Mouse (Mus musculus) hindbrain, embryonic 14.5 days (tissue): ENCODE measurements around the gene Tex19.1. TPM values are rescaled to one million over a fixed set of nuclear protein-coding genes. Genes with fewer than 3 reads are reported as not detected.

ENCODE experiments used
- ATAC-seq: fragments of 200-750 bp; cut with Nextera tagmentation; 2 replicates; pipeline ENCODE4 v1.8.0; 2017; ENCODE audit warnings: moderate number of reproducible peaks, mild to moderate bottlenecking, moderate TSS enrichment, moderate library complexity; ENCODE audit not compliant: low FRiP score
- DNase-seq: peaks from one replicate; pipeline ENCODE4 v3.0.0-alpha.2; 2015; ENCODE audit warnings: low spot score
- H3K27ac ChIP-seq: fragments of 300-500 bp; sonication (generic); 2 replicates; pipeline ENCODE4 v1.5.1; 2014; ENCODE audit warnings: mild to moderate bottlenecking, moderate library complexity
- H3K27me3 ChIP-seq: fragments of 300-500 bp; sonication (generic); 2 replicates; pipeline ENCODE4 v1.6.1; 2014; ENCODE audit warnings: mild to moderate bottlenecking, low read length, mixed read lengths; ENCODE audit not compliant: control insufficient read depth, insufficient read depth
- H3K36me3 ChIP-seq: fragments of 300-500 bp; sonication (generic); replicated peaks from 2 replicates; pipeline ENCODE4 v1.6.1; 2014; ENCODE audit not compliant: control insufficient read depth, insufficient read depth
- H3K4me1 ChIP-seq: fragments of 300-500 bp; sonication (generic); replicated peaks from 2 replicates; pipeline ENCODE4 v1.6.1; 2014; ENCODE audit warnings: antibody characterized with exemption, low read length, mixed read lengths; ENCODE audit not compliant: control insufficient read depth, insufficient read depth
- H3K4me2 ChIP-seq: fragments of 300-500 bp; sonication (generic); replicated peaks from 2 replicates; pipeline ENCODE4 v1.6.1; 2014; ENCODE audit warnings: mild to moderate bottlenecking, moderate library complexity
- H3K4me3 ChIP-seq: fragments of 300-500 bp; sonication (generic); replicated peaks from 2 replicates; pipeline ENCODE4 v1.5.1; 2014; ENCODE audit warnings: mild to moderate bottlenecking, low read length
- H3K9ac ChIP-seq: fragments of 300-500 bp; sonication (generic); 2 replicates; pipeline ENCODE4 v1.6.1; 2014
- H3K9me3 ChIP-seq: fragments of 300-500 bp; sonication (generic); 2 replicates; pipeline ENCODE4 v1.6.1; 2016; ENCODE audit warnings: low read length; ENCODE audit not compliant: control insufficient read depth
- WGBS: fragments of 180-500 bp; shearing (Covaris S2); extraction: QIAGEN DNeasy Blood & Tissue Kit; methylation state at CpG from one replicate; pipeline ENCODE4 v1.1.7; 2014; 5-methylcytosine and 5-hydroxymethylcytosine counted together
- polyA plus RNA-seq: library from polyadenylated mRNA; unstranded; fragments of >200 nt; fragmentation: Nextera tagmentation; extraction: Ambion mirVana; gene quantifications from 2 replicates; pipeline ENCODE4 v1.2.1, GENCODE M21; 2014

Tex19.1 gene
- polyA plus RNA-seq, 1 experiment from 2014 or later: not detected

- no peak for ATAC-seq
- Histone ChIP-seq H3K9me3 (no peaks in the 10 kb centered on the region), H3K27ac (no peak overlapping the region), H3K36me3 (no peaks in the 10 kb centered on the region), H3K27me3 (no peaks in the 10 kb centered on the region), H3K4me1 (no peaks in the 10 kb centered on the region), H3K9ac (no peak overlapping the region), H3K4me3 (no peak overlapping the region), H3K4me2 (no peak overlapping the region)
- WGBS: 75% methylated on average over 1 of the region's 1 CpGs
- DNase-seq: no peak
These were observed 16.3 kb upstream of the Tex19.1 start for GRCm38 (mm10) chr11:121129616-121130015.

GRCm38 (mm10) chr11:121134600-121134999 is 11.3 kb upstream of the Tex19.1 start:
- no peaks in the 10 kb centered on the region for H3K4me1 ChIP-seq
- no peak overlapping the region for H3K27ac ChIP-seq
- ATAC-seq (no peak), DNase-seq (no peak)
- H3K27me3 ChIP-seq: no peaks in the 10 kb centered on the region
- WGBS: 71% methylated on average over 1 of the region's 1 CpGs
- H3K9ac ChIP-seq: no peak overlapping the region
- no peak overlapping the region for H3K4me3 ChIP-seq
- no peak overlapping the region for H3K4me2 ChIP-seq
- no peaks in the 10 kb centered on the region for H3K9me3 ChIP-seq
- H3K36me3 ChIP-seq: no peaks in the 10 kb centered on the region

DNA sequence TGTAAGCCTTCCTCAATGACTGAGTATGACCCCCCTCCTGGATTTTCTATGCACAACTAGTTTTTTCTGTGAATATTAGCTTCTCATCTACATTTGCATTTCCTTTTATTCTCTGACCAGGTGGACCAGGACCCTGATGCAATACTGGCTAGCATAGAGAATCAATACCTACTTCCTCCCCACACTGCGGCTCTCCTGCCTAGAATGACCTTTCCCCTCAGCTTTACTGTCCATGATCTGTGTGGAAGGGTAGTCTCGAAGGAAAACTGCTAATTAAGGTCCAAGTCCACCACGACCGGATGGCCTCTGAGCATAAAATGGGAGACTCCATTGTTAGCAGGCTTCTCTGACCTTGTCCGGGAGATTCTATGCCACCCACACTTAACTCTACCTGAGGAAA is 8.3 kb upstream of the Tex19.1 start:
- Histone ChIP-seq H3K36me3 (no peaks in the 10 kb centered on the region), H3K4me1 (no peaks in the 10 kb centered on the region), H3K4me2 (no peak overlapping the region), H3K27me3 (no peaks in the 10 kb centered on the region), H3K9me3 (no peaks in the 10 kb centered on the region), H3K27ac (no peak overlapping the region), H3K9ac (no peak overlapping the region), H3K4me3 (no peak overlapping the region)
- ATAC-seq: no peak
- 83% methylated on average over 5 of the region's 5 CpGs for WGBS
- no peak for DNase-seq

GRCm38 (mm10) chr11:121138732-121139131 is 7.2 kb upstream of the Tex19.1 start:
- Histone ChIP-seq H3K4me3 (no peak overlapping the region), H3K27ac (no peak overlapping the region), H3K4me2 (no peak overlapping the region), H3K9me3 (no peaks in the 10 kb centered on the region), H3K27me3 (no peaks in the 10 kb centered on the region), H3K4me1 (no peaks in the 10 kb centered on the region), H3K36me3 (no peaks in the 10 kb centered on the region), H3K9ac (no peak overlapping the region)
- ATAC-seq (no peak), DNase-seq (no peak)
- WGBS: 50% methylated on average over 6 of the region's 6 CpGs

- H3K4me1 ChIP-seq: no peaks in the 10 kb centered on the region
- H3K27me3 ChIP-seq: no peaks in the 10 kb centered on the region
- no peak overlapping the region for H3K9ac ChIP-seq
- H3K27ac ChIP-seq: no peak overlapping the region
- WGBS: 77% methylated on average over 9 of the region's 9 CpGs
- no peaks in the 10 kb centered on the region for H3K9me3 ChIP-seq
- no peak for ATAC-seq
- no peaks in the 10 kb centered on the region for H3K36me3 ChIP-seq
- no peak overlapping the region for H3K4me2 ChIP-seq
- no peak overlapping the region for H3K4me3 ChIP-seq
- no peak for DNase-seq
These were observed 2.5 kb upstream of the Tex19.1 start for GRCm38 (mm10) chr11:121143325-121144015.

DNA sequence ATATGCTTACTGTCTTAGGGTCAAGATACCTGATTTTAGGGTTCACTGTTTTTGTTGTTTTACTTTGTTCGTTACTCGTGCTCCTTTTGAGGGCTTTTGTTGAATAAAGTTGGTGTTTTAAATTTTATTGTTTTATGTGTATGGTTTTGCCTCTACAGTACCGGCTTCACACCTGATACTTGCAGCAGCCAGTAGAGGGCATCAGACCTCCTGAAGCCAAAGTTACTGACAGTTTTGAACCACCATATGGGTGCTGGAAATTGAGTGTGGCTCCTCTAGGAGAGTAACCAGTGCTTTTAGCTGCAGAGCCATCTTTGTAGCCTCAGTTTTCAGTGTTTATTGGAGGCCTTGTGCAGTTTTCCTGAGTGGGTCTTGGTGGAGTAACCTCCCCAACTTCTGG is 2.2 kb downstream of the Tex19.1 start:
- Histone ChIP-seq H3K9ac (no peak overlapping the region), H3K4me1 (no peaks in the 10 kb centered on the region), H3K27me3 (no peaks in the 10 kb centered on the region), H3K9me3 (no peaks in the 10 kb centered on the region), H3K4me2 (no peak overlapping the region), H3K4me3 (no peak overlapping the region), H3K27ac (no peak overlapping the region), H3K36me3 (no peaks in the 10 kb centered on the region)
- no peak for DNase-seq
- 83% methylated on average over 3 of the region's 3 CpGs for WGBS
- no peak for ATAC-seq

- H3K27ac ChIP-seq: 0 out of 2 replicates have a peak overlapping the region, but pooled peaks have one; percentile 26
- H3K27me3 ChIP-seq: peaks cover 24% of the 10 kb centered on the region
- H3K36me3 ChIP-seq: no peaks in the 10 kb centered on the region
- H3K4me3 ChIP-seq: no peak overlapping the region
- H3K9me3 ChIP-seq: no peaks in the 10 kb centered on the region
- H3K9ac ChIP-seq: no peak overlapping the region
- H3K4me2 ChIP-seq: no peak overlapping the region
- ATAC-seq (no peak), DNase-seq (no peak)
- 18% methylated on average over 4 of the region's 4 CpGs for WGBS
- H3K4me1 ChIP-seq: peaks cover 21% of the 10 kb centered on the region
These were observed 8.3 kb downstream of the Tex19.1 start for GRCm38 (mm10) chr11:121154203-121154602.

- Histone ChIP-seq H3K9me3 (no peaks in the 10 kb centered on the region), H3K9ac (peak overlapping the region; percentile 53), H3K4me1 (peaks cover 21% of the 10 kb centered on the region), H3K4me3 (peak overlapping the region; percentile 36), H3K4me2 (peak overlapping the region; percentile 88), H3K27ac (no peak overlapping the region), H3K36me3 (no peaks in the 10 kb centered on the region), H3K27me3 (peaks cover 24% of the 10 kb centered on the region)
- WGBS: under 1% methylated on average over 45 of the region's 45 CpGs
- DNase-seq (peak; percentile 46), ATAC-seq (peak; percentile 21; the same call in 1 of the 2 replicates)
These were observed 10.5 kb downstream of the Tex19.1 start for GRCm38 (mm10) chr11:121156411-121156891.

GRCm38 (mm10) chr11:121159971-121160370 is 14.0 kb downstream of the Tex19.1 start, which contains the start of gene Uts2r:
TSS of gene Uts2r (plus strand) at chr11:121160271.
- no peaks in the 10 kb centered on the region for H3K9me3 ChIP-seq
- H3K36me3 ChIP-seq: no peaks in the 10 kb centered on the region
- peaks cover 9% of the 10 kb centered on the region for H3K4me1 ChIP-seq
- H3K4me2 ChIP-seq: no peak within 1 kb of the TSS
- no peak within 1 kb of the TSS for H3K9ac ChIP-seq
- H3K27ac ChIP-seq: no peak within 1 kb of the TSS
- no peak within 1 kb of the TSS for H3K4me3 ChIP-seq
- peaks cover 24% of the 10 kb centered on the region for H3K27me3 ChIP-seq
- no peak for ATAC-seq
- 84% methylated on average over 5 of the region's 5 CpGs for WGBS
- no peak for DNase-seq
